Mouse (Mus musculus) kidney, postnatal 0 days (tissue): Measurements from ENCODE around the gene Fgf22. TPM values are rescaled to one million over a fixed set of nuclear protein-coding genes. Genes with fewer than 3 reads are reported as not detected.

Experiments used
- ATAC-seq: fragments of 200-750 bp; cut with Nextera tagmentation; replicated peaks from 2 replicates; pipeline ENCODE4 v1.8.0; 2017; ENCODE audit warnings: low read depth, moderate number of reproducible peaks, moderate TSS enrichment, moderate library complexity; ENCODE audit not compliant: low FRiP score
- DNase-seq: peaks from one replicate; pipeline ENCODE4 v3.0.0-alpha.2; 2016; ENCODE audit warnings: low spot score
- H3K27ac ChIP-seq: fragments of 300-500 bp; sonication (generic); 2 replicates; pipeline ENCODE4 v1.5.1; 2014; ENCODE audit warnings: mild to moderate bottlenecking
- H3K27me3 ChIP-seq: fragments of 300-500 bp; sonication (generic); 2 replicates; pipeline ENCODE4 v1.6.1; 2014; ENCODE audit warnings: low read length, mixed read lengths; ENCODE audit not compliant: insufficient read depth
- H3K36me3 ChIP-seq: fragments of 300-500 bp; sonication (generic); 2 replicates; pipeline ENCODE4 v1.6.1; 2014; ENCODE audit warnings: low read length, mixed read lengths; ENCODE audit not compliant: insufficient read depth
- H3K4me1 ChIP-seq: fragments of 300-500 bp; sonication (generic); replicated peaks from 2 replicates; pipeline ENCODE4 v1.6.1; 2014; ENCODE audit warnings: antibody characterized with exemption, low read length, mixed read lengths; ENCODE audit not compliant: insufficient read depth
- H3K4me2 ChIP-seq: fragments of 300-500 bp; sonication (generic); 2 replicates; pipeline ENCODE4 v1.6.1; 2014; ENCODE audit warnings: mild to moderate bottlenecking, low read length, moderate library complexity, mixed read lengths
- H3K4me3 ChIP-seq: fragments of 300-500 bp; sonication (generic); replicated peaks from 2 replicates; pipeline ENCODE4 v1.5.1; 2014; ENCODE audit warnings: low read depth, low read length
- H3K9ac ChIP-seq: fragments of 300-500 bp; sonication (generic); 2 replicates; pipeline ENCODE4 v1.6.1; 2014; ENCODE audit warnings: low read depth, low read length
- H3K9me3 ChIP-seq: fragments of 300-500 bp; sonication (generic); replicated peaks from 2 replicates; pipeline ENCODE4 v1.6.1; 2016; ENCODE audit warnings: low read length, inconsistent platforms, mixed read lengths
- CTCF ChIP-seq: IDR thresholded peaks from 2 replicates; pipeline ENCODE4 v1.5.1; 2016; ENCODE audit warnings: antibody characterized with exemption, low read depth, mild to moderate bottlenecking, moderate library complexity
- WGBS: fragments of 180-500 bp; shearing (Covaris S2); extraction: QIAGEN DNeasy Blood & Tissue Kit; methylation state at CpG from one replicate; pipeline ENCODE4 v1.1.7; 2014; 5-methylcytosine and 5-hydroxymethylcytosine counted together
- polyA plus RNA-seq: library from polyadenylated mRNA; unstranded; fragments of >200 nt; fragmentation: Nextera tagmentation; extraction: Ambion mirVana; gene quantifications from 2 replicates; pipeline ENCODE4 v1.2.1, GENCODE M21; 2015

Gene Fgf22
- polyA plus RNA-seq, 1 experiment from 2014 or later, result 0.11 TPM

DNA sequence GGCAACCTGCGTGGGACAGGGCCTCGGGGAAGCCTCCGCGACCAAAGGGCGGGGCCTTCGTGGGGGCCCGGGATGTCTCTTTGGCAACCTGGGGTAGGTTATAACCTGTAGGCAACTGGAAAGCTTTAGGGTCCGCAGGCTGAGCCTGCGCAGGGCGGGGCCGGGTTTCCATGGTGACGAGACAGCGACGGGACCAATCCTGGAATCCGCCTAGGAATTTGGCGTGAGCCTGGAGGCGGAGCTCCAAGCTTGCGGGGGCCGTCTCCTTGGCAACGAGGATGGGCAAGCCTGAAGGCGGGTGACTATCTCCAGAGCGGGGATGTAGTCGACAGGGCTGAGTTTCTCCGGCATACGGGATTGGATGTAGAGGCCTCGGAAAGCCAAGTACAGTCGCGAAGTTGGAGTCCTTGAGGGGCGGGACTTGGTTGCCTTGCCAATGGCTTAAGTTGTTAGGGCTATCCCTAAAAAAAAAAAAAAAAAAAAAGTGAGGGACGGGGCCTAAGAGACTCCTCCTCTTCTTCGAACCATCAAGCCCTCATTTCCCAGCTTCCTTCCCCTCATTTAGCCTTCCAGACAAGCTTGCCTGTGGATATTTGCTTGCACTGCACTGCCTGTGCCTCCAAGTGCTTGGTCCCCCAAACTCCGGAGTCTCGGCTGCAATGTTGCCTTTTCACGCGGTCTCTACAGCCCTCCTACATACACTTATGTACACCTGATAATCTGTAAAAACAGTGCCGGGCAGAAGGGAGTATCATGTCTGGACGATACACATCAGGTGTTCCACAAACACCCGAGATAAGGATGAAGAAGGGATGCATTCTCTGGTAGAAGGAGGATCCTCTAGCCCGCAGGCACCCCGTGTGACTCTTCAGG lies 12.7 kb downstream of the Fgf22 start:
- no peak for TF ChIP-seq CTCF
- peak overlapping the region; percentile 92 for H3K4me2 ChIP-seq
- peak overlapping the region; percentile 79 for H3K4me3 ChIP-seq
- H3K36me3 ChIP-seq, result no peaks in the 10 kb centered on the region
- H3K27me3 ChIP-seq, result no peaks in the 10 kb centered on the region
- peak overlapping the region; percentile 94 for H3K27ac ChIP-seq
- 10% methylated on average over 40 of the region's 40 CpGs for WGBS
- H3K9me3 ChIP-seq, result no peaks in the 10 kb centered on the region
- DNase-seq, result peak; percentile 95
- H3K4me1 ChIP-seq, result peaks cover 20% of the 10 kb centered on the region
- peak; percentile 76 for ATAC-seq
- peak overlapping the region; percentile 53 for H3K9ac ChIP-seq

DNA sequence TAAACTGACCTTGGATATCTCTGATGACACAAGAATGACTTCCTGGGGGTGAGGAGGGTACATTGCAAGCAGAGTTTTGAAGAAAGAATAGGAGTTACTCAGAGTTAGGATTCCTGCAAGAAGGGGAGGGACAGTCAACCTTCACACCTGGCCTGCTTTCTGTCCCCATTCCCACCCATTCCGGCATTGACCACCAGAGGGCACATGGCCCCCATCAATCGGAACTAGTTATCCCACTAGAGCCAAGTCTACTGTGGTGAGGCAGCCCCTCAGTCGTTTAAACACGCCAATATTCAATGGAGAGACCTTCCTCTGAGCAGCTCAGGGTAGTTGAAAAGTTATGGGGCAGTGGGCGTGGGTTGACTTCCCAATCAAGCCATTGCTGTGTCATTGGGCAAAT lies 13.5 kb downstream of the Fgf22 start:
- DNase-seq, result peak; percentile 82
- H3K4me1 ChIP-seq, result peaks cover 20% of the 10 kb centered on the region
- no peaks in the 10 kb centered on the region for H3K36me3 ChIP-seq
- H3K9ac ChIP-seq, result no peak overlapping the region
- no peaks in the 10 kb centered on the region for H3K27me3 ChIP-seq
- peak; percentile 98 for TF ChIP-seq CTCF
- 0 out of 2 replicates have a peak overlapping the region, but pooled peaks have one; percentile 11 for H3K4me2 ChIP-seq
- H3K9me3 ChIP-seq, result no peaks in the 10 kb centered on the region
- H3K4me3 ChIP-seq, result no peak overlapping the region
- ATAC-seq, result no peak
- peak overlapping the region; percentile 11; the same call in 1 of the 2 replicates for H3K27ac ChIP-seq
- WGBS, result under 1% methylated on average over 5 of the region's 5 CpGs

DNA sequence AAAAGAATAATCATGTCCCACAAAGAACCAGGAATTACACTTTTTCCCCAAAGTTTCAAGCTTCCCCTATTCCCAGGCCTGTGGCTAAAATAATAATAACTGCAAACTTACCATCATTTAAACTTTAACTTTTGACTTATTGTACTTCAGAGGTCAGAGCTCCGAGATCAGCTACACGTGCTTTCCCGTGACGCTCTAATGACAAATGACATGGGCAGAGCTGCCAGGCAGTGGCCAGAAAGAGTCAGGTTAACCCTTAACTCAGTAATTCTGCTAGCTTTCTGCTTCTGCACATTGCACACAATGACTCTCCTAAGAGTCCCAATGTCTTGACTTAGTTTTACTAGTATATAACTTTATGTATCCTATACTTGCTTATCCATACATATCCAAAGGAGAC lies 14.5 kb downstream of the Fgf22 start:
- 24% methylated on average over 4 of the region's 4 CpGs for WGBS
- DNase-seq (no peak), ATAC-seq (no peak)

DNA sequence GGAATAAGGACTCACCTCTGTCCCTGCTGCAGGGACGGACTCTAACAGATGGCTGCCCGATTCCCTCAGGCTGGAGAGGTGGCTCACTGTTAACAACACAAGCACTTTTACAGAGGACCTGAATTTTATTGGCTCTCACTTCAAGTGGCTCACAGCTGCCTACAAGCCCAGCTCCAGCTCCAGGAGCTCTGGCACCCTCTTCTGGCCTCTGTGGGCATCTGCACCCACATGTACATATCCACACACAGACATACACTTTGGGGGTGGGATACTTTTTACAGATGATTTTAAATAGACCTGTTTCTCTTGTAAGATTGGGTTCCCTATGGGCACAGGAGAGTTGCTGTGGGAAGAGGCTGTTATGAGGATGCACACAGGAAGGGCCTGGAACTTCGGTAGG lies 17.4 kb downstream of the Fgf22 start:
- peak; percentile 34; the same call in 1 of the 2 replicates for TF ChIP-seq CTCF
- H3K27ac ChIP-seq, result no peak overlapping the region
- no peak overlapping the region for H3K4me3 ChIP-seq
- no peaks in the 10 kb centered on the region for H3K36me3 ChIP-seq
- 90% methylated on average over 3 of the region's 3 CpGs for WGBS
- DNase-seq (no peak), ATAC-seq (no peak)
- H3K27me3 ChIP-seq, result no peaks in the 10 kb centered on the region
- H3K9me3 ChIP-seq, result no peaks in the 10 kb centered on the region
- peaks cover 7% of the 10 kb centered on the region for H3K4me1 ChIP-seq
- no peak overlapping the region for H3K4me2 ChIP-seq
- H3K9ac ChIP-seq, result no peak overlapping the region

More for the DNA sequence above, 14.5 kb downstream of the Fgf22 start:
- H3K9ac ChIP-seq, result no peak overlapping the region
- no peak overlapping the region for H3K4me3 ChIP-seq
- peaks cover 20% of the 10 kb centered on the region for H3K4me1 ChIP-seq
- no peaks in the 10 kb centered on the region for H3K9me3 ChIP-seq
- H3K4me2 ChIP-seq, result no peak overlapping the region
- no peak for TF ChIP-seq CTCF
- no peak overlapping the region for H3K27ac ChIP-seq
- no peaks in the 10 kb centered on the region for H3K27me3 ChIP-seq
- no peaks in the 10 kb centered on the region for H3K36me3 ChIP-seq

DNA sequence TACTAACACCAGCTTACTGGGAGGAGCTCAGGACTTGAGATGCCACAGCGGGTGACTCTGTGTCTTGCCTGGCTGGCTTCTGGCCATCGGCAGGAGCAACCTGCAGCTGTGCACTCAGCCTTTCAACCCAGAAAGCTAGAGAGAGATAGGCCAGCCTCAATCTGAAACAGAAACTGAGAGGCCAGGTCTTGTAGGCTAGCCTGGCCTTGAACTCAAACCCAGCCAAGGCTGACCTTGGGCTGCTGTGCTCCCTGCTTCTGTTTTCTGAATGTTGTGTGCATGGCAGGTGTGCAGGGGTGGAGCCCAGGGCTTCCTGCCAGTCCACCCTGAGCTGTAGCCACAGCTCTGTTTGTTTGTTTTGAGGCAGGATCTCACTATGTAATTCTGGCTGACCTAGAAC lies 18.3 kb downstream of the Fgf22 start:
- Histone ChIP-seq H3K4me1 (peaks cover 5% of the 10 kb centered on the region), H3K36me3 (no peaks in the 10 kb centered on the region), H3K27ac (no peak overlapping the region), H3K9me3 (no peaks in the 10 kb centered on the region), H3K27me3 (no peaks in the 10 kb centered on the region), H3K4me3 (no peak overlapping the region), H3K9ac (no peak overlapping the region), H3K4me2 (no peak overlapping the region)
- ATAC-seq (no peak), DNase-seq (no peak)
- WGBS, result 83% methylated on average over 2 of the region's 2 CpGs
- TF ChIP-seq CTCF, result no peak

DNA sequence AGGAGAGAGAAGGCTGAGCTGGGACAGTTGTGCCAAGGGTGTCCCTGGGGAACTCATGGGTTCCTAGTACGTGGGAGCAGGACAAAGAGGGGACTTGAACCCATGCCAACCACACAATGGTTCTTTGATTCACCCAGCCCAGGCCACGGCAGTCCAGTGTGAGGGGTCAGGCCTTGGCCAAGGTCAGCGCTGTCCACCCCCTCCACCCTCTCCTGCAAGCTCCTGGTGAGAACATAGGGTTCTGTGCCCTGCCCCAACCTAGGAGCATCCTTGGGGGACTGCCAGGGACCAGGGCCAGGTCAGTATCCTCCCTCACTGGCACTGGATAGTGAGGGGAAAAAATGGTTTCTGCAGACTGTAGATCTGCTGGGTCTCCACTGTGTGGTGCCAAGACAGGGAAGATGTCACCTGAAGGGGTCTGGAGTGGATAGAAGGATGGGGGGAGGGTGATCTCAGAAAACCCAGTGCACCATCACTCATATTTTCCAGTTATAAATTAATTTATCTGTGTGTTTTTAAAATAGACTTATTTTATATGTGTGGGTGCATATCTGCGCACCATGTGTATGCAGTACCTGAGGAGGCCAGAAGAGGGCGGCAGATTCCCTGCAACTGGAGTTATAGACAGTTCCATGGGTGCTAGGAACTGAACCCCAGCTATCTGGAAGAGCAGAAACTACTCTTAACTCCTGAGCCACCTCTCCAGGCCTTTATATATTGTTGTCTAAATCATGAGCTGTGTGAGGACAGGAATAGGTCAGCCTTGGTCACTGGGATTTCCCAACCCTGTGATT lies 19.8 kb downstream of the Fgf22 start:
- H3K27ac ChIP-seq, result no peak overlapping the region
- H3K4me1 ChIP-seq, result peaks cover 16% of the 10 kb centered on the region; the same call in 1 of the 2 replicates
- ATAC-seq (no peak), DNase-seq (no peak)
- no peaks in the 10 kb centered on the region for H3K9me3 ChIP-seq
- no peak overlapping the region for H3K9ac ChIP-seq
- no peak overlapping the region for H3K4me3 ChIP-seq
- no peak overlapping the region for H3K4me2 ChIP-seq
- 62% methylated on average over 5 of the region's 5 CpGs for WGBS
- no peaks in the 10 kb centered on the region for H3K27me3 ChIP-seq
- peak; percentile 47; the same call in 1 of the 2 replicates for TF ChIP-seq CTCF
- no peaks in the 10 kb centered on the region for H3K36me3 ChIP-seq
